Mouse (Mus musculus) C2C12 (cell line): ENCODE data around the gene Irf4.

ENCODE experiments used
- CEBPB ChIP-seq: IDR thresholded peaks from one replicate; pipeline ENCODE4 v1.6.1; 2011; ENCODE audit warnings: low read depth, mild to moderate bottlenecking, control low read depth, moderate library complexity
- CTCF ChIP-seq: IDR thresholded peaks from one replicate; pipeline ENCODE4 v1.5.1; 2011; ENCODE audit not compliant: control insufficient read depth, insufficient read depth, insufficient read length
- MAX ChIP-seq: IDR thresholded peaks from one replicate; pipeline ENCODE4 v1.6.1; 2011; ENCODE audit warnings: mild to moderate bottlenecking, control low read depth
- MYOG ChIP-seq: IDR thresholded peaks from one replicate; pipeline ENCODE4 v1.6.1; 2011; ENCODE audit not compliant: control insufficient read depth, insufficient read length; ENCODE audit errors: extremely low read depth

GRCm38 (mm10) chr13:30753441-30753840 lies 4.4 kb downstream of the Irf4 start:
- TF ChIP-seq CTCF, result no peak
- no peak for TF ChIP-seq MYOG
- TF ChIP-seq CEBPB, result no peak
- TF ChIP-seq MAX, result no peak
